Mouse (Mus musculus): ENCODE measurements around the gene Rhot2.
A peak's percentile ranks its signal among the peaks of the same experiment; 100 is the strongest.
"Not testable (repeated sequence)": the region's sequence is repeated elsewhere in the genome, so short reads cannot be mapped to it uniquely, and the experiment has no call there.

Rhot2 gene

GRCm38 (mm10) chr17:25874148-25874720 lies 29.6 kb upstream of the Rhot2 start:
- no peak for DNase-seq (ENCODE audit: low spot score in 2 of 2)

DNA sequence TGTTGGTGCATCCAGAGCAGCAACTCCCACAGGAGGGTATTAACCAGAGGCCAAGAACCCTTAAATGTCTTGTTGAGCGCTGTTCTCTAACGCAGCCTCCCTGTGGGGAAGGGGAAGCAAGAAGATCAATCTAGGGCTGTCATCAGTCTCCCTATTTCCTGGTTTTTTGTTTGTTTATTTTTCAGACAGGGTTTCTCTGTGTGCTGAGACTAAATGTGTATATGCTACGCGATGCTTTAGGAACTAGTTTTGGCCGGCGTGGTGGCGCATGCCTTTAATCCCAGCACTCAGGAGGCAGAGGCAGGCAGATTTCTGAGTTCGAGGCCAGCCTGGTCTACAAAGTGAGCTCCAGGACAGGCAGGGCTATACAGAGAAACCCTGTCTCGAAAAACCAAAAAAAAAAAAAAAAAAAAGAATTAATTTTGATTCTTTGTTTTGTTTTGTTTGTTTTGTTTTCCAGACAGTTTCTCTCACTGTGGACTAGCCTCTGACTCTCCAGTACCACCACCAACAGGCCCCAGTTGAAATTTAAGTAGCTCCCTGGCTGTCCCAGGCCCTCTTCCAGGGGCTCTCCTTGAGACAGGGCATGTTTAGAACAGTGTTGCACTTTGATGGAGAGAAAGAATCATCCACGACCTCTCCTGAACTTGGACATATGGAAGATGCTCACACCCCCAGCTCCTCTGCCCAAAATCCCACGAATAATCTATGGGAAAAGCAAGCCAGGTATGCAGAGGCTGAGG lies 28.9 kb upstream of the Rhot2 start:
- no peak for DNase-seq (ENCODE audit: low spot score in 2 of 2)

DNA sequence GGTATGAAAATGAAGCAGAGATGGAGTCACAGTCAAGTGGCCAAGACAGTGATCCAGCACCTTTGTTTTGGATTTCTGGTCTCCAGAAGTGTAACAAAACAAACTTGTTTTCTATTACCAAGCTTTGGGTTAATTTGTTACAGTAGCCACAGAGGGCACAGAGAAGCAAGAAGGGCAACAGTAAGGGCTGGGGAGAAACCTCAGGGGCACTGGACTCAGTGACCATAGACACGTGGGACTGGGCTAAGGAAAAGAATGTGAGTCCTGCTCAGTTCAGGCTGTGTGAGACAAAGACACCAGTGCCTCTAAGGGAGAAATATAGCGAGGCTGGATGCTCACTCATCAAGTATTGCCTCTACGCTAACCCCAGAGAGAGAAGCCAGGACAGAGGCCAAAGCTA lies 28.0 kb upstream of the Rhot2 start:
- DNase-seq (ENCODE audit: low spot score in 2 of 2), result no peak

DNA sequence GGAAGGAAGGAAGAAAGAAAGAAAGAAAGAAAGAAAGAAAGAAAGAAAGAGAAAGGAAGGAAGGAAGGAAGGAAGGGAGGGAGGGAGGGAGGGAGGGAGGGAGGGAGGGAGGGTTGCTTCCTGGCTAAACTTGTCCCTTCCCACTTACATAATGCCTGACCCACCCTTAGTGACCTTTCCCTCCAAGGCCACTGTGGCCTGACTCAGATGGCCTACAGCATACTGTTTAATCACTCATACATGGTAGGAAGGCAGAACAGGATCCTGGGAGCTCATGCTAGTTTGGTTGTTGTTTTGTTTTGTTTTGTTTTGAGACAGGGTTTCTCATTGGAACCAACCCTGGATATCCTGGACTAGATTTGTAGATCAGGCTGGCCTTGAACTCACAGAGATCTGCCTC lies 26.9 kb upstream of the Rhot2 start:
- DNase-seq (ENCODE audit: low spot score in 2 of 2), result not testable (repeated sequence)

GRCm38 (mm10) chr17:25869954-25870353 lies 25.3 kb upstream of the Rhot2 start:
- DNase-seq (ENCODE audit: low spot score in 2 of 2), result no peak

DNA sequence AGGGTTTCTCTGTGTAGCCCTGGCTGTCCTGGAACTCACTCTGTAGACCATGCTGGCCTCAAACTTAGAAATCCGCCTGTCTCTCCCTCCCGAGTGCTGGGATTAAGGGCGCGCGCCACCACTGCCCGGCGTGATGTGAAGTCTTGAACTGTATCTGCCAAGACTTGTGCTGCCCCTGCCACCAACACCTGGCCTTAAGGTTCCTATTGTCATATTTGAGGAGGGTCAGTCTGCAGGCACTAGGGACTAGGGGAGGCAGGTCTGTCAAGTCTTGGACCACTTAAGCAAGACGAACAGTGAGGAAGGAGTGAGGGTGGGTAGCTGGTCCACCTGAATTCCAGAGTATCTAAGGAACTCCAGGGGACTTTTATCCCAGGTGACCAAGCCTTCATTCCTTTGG lies 24.8 kb upstream of the Rhot2 start:
- no peak for DNase-seq (ENCODE audit: low spot score in 2 of 2)

DNA sequence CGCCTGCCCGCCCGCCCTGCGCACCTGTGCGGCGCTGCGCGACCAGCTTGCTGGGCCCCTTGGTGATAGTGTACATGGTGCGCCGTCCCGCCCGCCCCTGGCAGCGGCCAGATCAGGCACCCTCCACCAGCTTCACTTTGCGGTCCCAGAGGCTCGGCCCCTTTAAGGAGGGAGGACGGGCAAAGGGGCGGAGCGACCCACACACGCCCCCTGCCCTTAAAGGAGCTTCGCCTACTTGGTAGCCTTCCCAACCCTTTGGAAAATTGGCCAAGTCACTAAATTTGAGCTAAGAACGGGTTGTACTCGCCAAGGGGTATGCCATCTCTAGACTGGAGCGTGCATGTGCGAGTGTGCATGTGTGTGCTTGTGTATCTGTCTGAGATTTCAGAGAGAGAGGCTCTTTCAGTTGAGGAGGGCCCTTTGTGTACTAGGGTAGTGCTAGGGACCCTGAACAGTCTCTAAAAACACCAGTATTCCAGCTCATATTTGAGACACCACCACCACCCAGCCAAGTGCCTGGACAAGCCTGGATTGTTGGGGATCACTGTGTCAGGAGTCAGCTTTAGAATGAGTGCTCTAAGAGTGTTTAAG lies 24.0 kb upstream of the Rhot2 start, which contains the start of gene Mcrip2:
Gene Mcrip2, minus strand, starts transcription at position 164 of the 591 bp plus-strand sequence.
- peak; percentile 87 to 88 for DNase-seq (ENCODE audit: low spot score in 2 of 2)

DNA sequence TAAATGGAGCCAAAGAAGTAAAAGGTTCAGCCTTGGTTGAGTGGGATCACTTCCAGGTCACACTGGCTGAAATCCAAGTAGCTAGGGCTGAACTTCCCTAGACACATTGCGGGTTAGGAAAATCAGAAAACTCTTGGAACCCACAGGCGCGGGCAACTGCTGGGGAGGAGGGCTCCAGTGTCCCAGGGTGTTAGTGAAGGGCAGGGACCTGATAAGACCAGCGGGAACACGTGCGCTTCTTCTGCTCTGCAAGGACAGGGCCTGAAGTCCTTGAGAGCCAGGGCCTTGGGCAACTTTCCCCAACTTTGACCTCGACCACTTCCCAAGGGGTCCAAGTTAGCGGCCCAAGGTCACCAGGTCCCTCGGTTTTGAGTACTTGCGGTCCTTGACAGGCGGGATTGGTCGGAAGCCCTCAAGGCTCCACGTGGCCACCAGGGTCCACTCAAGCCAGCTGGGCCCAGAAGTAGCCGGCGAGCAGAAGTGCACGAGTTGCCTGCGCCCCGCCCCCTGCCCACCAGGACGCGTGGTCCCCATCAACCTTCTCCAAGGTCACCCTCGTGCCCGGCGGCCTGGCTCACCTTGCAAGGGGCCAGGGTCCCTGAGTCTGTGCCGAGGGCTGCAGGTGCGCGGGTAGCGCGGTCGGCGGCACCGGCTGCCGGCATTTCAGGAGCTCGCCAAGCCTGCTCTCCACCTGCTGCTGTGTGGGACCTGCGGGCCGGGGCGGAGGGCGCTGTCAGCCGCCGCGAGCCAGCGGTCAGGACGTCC lies 23.4 kb upstream of the Rhot2 start:
- peak in 1 of 2 experiments; percentile 67 for DNase-seq (ENCODE audit: low spot score in 2 of 2)

- DNase-seq (ENCODE audit: low spot score in 2 of 2), result no peak
These were observed 22.8 kb upstream of the Rhot2 start for GRCm38 (mm10) chr17:25867509-25867835.

DNA sequence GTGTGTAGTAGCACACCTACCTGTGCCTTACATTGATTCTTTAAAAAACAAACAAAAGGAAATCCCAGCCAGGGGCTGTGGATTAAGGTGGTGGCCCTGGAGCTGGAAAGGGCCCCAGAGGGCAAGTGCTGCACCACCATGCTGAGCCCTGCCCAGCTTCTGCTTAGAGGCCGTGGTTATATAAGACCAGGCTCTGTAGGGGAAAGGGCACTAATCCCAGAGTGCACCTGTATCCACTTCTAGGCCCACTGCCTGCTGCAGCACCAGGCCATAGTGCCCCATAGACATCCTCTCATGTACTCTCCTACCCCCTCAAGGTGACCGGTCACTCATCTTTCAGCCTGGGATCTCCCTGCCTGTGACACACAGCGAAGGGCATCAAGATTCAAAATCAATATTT lies 21.5 kb upstream of the Rhot2 start:
- DNase-seq (ENCODE audit: low spot score in 2 of 2), result no peak

- DNase-seq (ENCODE audit: low spot score in 2 of 2), result peak in 1 of 2 experiments; percentile 33
These were observed 20.6 kb upstream of the Rhot2 start for GRCm38 (mm10) chr17:25865288-25865687.

GRCm38 (mm10) chr17:25864311-25864710 lies 19.7 kb upstream of the Rhot2 start:
- no peak for DNase-seq (ENCODE audit: low spot score in 2 of 2)

DNA sequence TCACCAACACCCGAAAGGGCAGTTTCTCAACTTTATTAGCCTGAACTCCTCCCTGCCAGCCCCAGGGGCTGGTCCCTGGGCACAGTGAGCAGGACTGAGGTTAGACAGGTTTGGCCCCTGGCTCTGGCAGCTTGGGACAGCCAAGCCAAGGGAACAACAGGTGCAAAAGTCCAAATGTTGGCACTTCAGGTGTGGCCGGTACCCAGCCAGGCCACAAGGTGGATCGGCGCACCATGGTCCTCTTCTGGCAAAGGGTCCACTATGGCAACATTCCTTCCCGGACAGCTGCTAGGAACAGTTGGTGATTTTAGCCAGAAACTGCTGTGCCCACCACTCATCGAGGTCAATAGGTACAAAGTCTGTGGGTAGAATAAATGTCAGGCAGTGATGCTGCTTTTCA lies 19.0 kb upstream of the Rhot2 start:
- DNase-seq (ENCODE audit: low spot score in 2 of 2), result no peak

DNA sequence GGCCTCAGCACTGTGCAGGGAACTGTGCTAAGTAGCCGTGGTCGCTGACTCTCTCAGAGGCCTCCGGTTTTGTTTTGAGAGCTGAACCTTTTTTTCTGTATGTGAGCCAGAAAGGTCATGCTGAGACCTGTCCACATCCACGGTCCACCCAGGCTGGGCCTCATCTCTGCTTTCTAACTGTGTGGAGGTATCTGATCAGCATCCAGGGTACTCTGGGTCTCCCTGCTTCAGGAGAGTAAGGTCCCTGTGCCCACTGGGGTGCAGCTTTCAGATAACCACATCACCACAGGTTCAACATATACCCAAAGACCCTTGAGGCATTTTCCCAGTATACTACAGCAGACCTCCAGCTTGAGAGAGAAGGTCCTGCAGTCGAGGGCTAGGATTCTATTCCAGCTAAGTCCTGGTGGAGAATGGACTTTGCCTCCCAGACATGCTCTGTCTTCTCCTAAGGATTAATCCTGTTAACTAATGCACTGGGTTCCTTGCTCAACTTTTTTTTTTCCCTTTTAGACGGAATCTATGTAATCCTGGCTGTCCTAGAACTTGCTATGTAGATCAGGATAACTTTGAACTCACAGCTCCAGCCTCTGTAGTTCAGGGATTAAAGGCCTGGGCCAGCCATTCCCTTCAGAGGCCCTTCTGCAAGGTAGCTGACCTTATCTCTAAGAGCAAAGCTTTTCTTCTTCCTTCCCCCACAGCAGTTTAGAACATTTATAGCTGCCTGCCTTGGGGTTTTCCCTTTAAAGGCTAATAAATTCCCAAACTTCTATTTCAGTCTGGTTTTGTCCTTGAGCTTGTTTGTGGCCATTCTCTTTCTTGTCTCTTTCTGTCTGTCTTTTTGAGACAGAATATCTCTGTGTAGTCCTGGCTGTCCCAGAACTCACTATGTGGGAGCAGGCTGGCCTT lies 17.3 kb upstream of the Rhot2 start:
- no peak for DNase-seq (ENCODE audit: low spot score in 2 of 2)

DNA sequence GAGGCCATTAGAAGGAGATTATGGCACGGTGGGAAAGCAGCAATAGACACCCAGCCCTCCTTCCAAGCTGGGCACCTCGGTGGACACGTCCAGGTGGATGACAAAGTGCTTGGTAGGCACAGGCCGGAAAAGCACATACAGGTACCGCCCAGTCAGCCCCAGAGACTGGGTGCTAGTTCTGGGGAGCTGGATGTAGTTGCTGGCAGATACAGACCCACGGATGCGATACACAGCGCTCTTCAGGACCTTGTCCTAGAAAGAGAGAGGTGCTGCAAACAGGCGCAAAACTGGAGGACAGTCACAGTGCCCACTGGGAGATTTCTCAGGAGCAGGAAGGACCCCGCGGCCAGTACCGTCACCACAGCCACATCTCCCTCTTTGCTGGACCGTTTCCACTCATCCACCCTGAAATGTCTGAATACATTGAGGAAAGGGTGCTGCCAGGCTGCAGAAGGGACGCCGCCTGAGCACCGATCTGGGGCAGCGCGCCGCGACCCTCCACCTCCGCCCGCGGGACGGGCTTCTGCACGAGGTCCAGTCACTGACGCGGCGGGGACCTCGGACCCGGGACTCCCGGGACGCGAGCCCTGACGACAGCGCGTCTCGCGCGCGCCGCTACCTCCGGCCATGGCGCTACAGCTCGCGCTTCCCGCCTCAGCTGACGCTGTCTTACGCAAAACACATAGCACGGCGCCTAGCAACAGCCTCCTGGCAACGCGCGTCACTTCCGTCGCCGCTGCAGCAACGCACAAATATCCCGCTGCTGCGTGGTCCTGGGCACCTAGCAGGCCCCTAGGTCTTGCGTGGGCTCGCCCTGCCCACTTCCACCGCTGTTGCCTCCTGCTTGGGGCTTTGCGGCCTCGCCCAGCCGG lies 16.4 kb upstream of the Rhot2 start, which contains the start of gene Wdr90:
Gene Wdr90, minus strand, starts transcription at position 670 of the 872 bp plus-strand sequence.
- DNase-seq (ENCODE audit: low spot score in 2 of 2), result peak; percentile 95 to 96

DNA sequence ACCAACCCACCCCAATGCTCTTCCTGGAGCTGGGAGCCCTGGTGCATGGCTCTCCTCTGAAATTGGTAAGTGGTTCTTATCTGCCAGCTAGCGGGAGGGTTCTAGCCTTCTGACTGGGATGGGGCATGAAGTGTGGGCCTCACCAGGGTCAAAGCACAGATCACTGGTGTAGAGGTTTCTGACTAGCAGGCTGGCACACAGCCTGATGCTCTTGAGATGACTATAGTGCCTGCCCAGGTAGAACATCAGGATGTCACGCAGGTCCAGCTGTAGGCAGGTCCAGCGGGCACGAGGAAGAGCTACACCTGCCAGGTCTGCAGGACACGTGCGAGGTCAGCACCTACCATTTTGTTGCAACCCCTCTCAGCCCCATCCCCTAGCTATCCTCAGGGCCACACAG lies 15.6 kb upstream of the Rhot2 start:
- no peak for DNase-seq (ENCODE audit: low spot score in 2 of 2)

- no peak for DNase-seq (ENCODE audit: low spot score in 2 of 2)
These were observed 835 bp downstream of the Rhot2 start for GRCm38 (mm10) chr17:25843636-25844395.

DNA sequence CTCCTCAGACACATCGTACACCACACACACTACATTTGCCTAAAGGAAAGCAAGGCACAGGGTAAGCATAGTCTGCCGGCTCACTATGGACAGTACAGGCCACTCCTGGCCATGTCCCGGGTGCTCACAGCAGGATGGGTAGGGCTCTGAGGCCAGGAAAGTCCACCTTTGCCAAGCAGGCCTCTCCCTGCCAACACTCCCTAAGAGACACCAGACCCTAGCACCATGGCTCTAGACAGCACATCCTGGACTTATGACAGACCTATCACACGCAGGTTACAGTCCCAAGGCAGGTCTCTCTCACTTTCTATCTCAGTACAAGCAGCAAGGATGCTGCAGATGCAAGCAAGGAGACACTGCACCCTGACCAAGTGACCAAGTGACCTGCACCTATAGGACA lies 1.5 kb downstream of the Rhot2 start:
- DNase-seq (ENCODE audit: low spot score in 2 of 2), result no peak

- DNase-seq (ENCODE audit: low spot score in 2 of 2), result no peak
These were observed 2.1 kb downstream of the Rhot2 start for GRCm38 (mm10) chr17:25842509-25842908.

Data from right cerebral cortex, postnatal 10 days (tissue).